Mouse (Mus musculus): ENCODE results near the gene Aaas.

DNA sequence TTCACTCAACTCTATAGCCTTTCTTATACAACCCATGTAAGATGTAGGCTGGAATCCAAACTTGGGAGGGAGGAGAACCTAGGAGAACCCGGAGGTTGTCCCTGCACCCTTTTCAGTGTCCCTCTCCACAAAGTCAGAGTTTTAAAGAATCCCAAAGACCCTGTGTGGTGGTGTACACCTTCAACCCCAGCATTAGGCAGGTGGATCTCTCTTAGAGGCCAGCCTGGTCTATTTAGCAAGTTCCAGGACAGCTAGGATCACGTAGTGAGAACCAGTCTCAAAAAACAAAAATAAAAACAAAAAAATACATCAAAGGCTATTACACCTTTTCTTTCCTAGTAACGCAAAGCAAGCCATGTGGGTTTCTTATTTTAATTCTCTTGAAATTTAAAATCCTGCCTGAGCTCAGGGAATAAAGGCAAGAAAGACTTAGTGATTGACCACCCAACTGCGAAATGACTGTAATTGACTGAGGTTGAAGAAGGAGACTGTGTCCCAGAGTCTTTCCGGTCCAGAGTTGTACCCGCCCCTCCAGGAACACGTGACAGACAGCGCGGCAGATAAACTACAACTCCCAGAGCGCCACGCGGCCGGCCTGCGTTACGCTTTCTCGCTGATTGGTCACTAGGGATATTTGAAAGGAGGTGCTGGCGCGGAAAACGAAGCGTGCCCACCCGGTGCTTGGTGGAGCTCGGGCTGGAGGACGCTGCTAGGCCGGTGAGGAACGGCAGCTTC, 54.8 kb downstream of the Aaas start, which contains the start of gene Espl1:
- TF ChIP-seq GATA1 (IDR thresholded peaks at IDR 0.05; ENCODE audit: borderline replicate concordance, low read length), result no peak
- TF ChIP-seq FLI1 (IDR thresholded peaks at IDR 0.05; ENCODE audit: low read length), result peak; percentile 42; the same call in 1 of the 2 replicates
